Mouse (Mus musculus) 3134 (cell line): Measurements from ENCODE around the gene Ackr3.
A peak's percentile ranks its signal among the peaks of the same experiment; 100 is the strongest.

Experiments used
- DNase-seq: peaks from one replicate; pipeline ENCODE4 v3.0.0-alpha.2; 2011; ENCODE audit warnings: low spot score; ENCODE audit not compliant: insufficient read length; ENCODE audit errors: extremely low read depth

Ackr3 gene

GRCm38 (mm10) chr1:90203783-90204690, at the start of gene Ackr3:
TSS of gene Ackr3 (plus strand) at chr1:90203980.
- DNase-seq = peak; percentile 80

GRCm38 (mm10) chr1:90156589-90156988, 47.2 kb upstream of the Ackr3 start:
- no peak for DNase-seq

- DNase-seq = no peak
Observed at GRCm38 (mm10) chr1:90159927-90160326, 43.9 kb upstream of the Ackr3 start.

GRCm38 (mm10) chr1:90161623-90162022, 42.2 kb upstream of the Ackr3 start:
- no peak for DNase-seq

GRCm38 (mm10) chr1:90162379-90162857, 41.4 kb upstream of the Ackr3 start:
- DNase-seq = no peak

- no peak for DNase-seq
Observed at GRCm38 (mm10) chr1:90163161-90163560, 40.6 kb upstream of the Ackr3 start.

GRCm38 (mm10) chr1:90164319-90164718, 39.5 kb upstream of the Ackr3 start:
- peak; percentile 83 for DNase-seq

- DNase-seq = no peak
Observed at GRCm38 (mm10) chr1:90174338-90174737, 29.4 kb upstream of the Ackr3 start.

GRCm38 (mm10) chr1:90176223-90176622, 27.6 kb upstream of the Ackr3 start:
- DNase-seq = no peak

GRCm38 (mm10) chr1:90177565-90177964, 26.2 kb upstream of the Ackr3 start:
- no peak for DNase-seq

- DNase-seq = peak; percentile 22
Observed at GRCm38 (mm10) chr1:90177978-90178377, 25.8 kb upstream of the Ackr3 start.

- no peak for DNase-seq
Observed at GRCm38 (mm10) chr1:90180479-90180878, 23.3 kb upstream of the Ackr3 start.

GRCm38 (mm10) chr1:90180966-90181699, 22.6 kb upstream of the Ackr3 start:
- DNase-seq = no peak

- DNase-seq = no peak
Observed at GRCm38 (mm10) chr1:90182521-90182920, 21.3 kb upstream of the Ackr3 start.

GRCm38 (mm10) chr1:90183602-90184001, 20.2 kb upstream of the Ackr3 start:
- DNase-seq = no peak

- peak; percentile 39 for DNase-seq
Observed at GRCm38 (mm10) chr1:90186173-90186572, 17.6 kb upstream of the Ackr3 start.

- no peak for DNase-seq
Observed at GRCm38 (mm10) chr1:90186874-90187273, 16.9 kb upstream of the Ackr3 start.

GRCm38 (mm10) chr1:90189046-90189445, 14.7 kb upstream of the Ackr3 start:
- DNase-seq = no peak

GRCm38 (mm10) chr1:90201246-90201645, 2.5 kb upstream of the Ackr3 start:
- no peak for DNase-seq

- DNase-seq = no peak
Observed at GRCm38 (mm10) chr1:90201655-90202054, 2.1 kb upstream of the Ackr3 start.

GRCm38 (mm10) chr1:90202207-90202978, 1.4 kb upstream of the Ackr3 start:
- DNase-seq = peak; percentile 35
